Mouse (Mus musculus) neural tube, embryonic 13.5 days (tissue): ENCODE data around the gene Faf1. TPM values are rescaled to one million over a fixed set of nuclear protein-coding genes. Genes with fewer than 3 reads are reported as not detected.

ENCODE experiments used
- ATAC-seq: fragments of 200-750 bp; cut with Nextera tagmentation; 2 replicates; pipeline ENCODE4 v1.8.0; 2017; ENCODE audit warnings: low read depth, mild to moderate bottlenecking, moderate TSS enrichment, moderate library complexity
- H3K27ac ChIP-seq: fragments of 300-500 bp; sonication (generic); replicated peaks from 2 replicates; pipeline ENCODE4 v1.5.1; 2015; ENCODE audit warnings: moderate library complexity, mild to moderate bottlenecking, inconsistent platforms
- H3K27me3 ChIP-seq: fragments of 300-500 bp; sonication (generic); 2 replicates; pipeline ENCODE4 v1.6.1; 2015; ENCODE audit warnings: mild to moderate bottlenecking, inconsistent platforms
- H3K36me3 ChIP-seq: fragments of 300-500 bp; sonication (generic); 2 replicates; pipeline ENCODE4 v1.6.1; 2015; ENCODE audit warnings: mild to moderate bottlenecking, inconsistent platforms
- H3K4me1 ChIP-seq: fragments of 300-500 bp; sonication (generic); replicated peaks from 2 replicates; pipeline ENCODE4 v1.6.1; 2015; ENCODE audit warnings: inconsistent platforms
- H3K4me2 ChIP-seq: fragments of 300-500 bp; sonication (generic); 2 replicates; pipeline ENCODE4 v1.6.1; 2015; ENCODE audit warnings: inconsistent platforms, mild to moderate bottlenecking, moderate library complexity
- H3K4me3 ChIP-seq: fragments of 300-500 bp; sonication (generic); 2 replicates; pipeline ENCODE4 v1.5.1; 2015; ENCODE audit warnings: mild to moderate bottlenecking, inconsistent platforms
- H3K9ac ChIP-seq: fragments of 300-500 bp; sonication (generic); 2 replicates; pipeline ENCODE4 v1.6.1; 2015; ENCODE audit warnings: moderate library complexity, mild to moderate bottlenecking, inconsistent platforms
- H3K9me3 ChIP-seq: fragments of 300-500 bp; sonication (generic); 2 replicates; pipeline ENCODE4 v1.6.1; 2016; ENCODE audit warnings: inconsistent platforms
- WGBS: fragments of 180-500 bp; shearing (Covaris S2); methylation state at CpG from one replicate; pipeline ENCODE4 v1.1.7; 2015; 5-methylcytosine and 5-hydroxymethylcytosine counted together
- polyA plus RNA-seq: library from polyadenylated mRNA; unstranded; fragments of >200 nt; fragmentation: Nextera tagmentation; extraction: Ambion mirVana; gene quantifications from 2 replicates; pipeline ENCODE4 v1.2.1, GENCODE M21; 2015

The Faf1 gene
- polyA plus RNA-seq, result 33.6 and 35.3 TPM in 2 replicates

- Histone ChIP-seq H3K9ac (peak within 1 kb of the TSS; percentile 89), H3K36me3 (no peaks in the 10 kb centered on the region), H3K27me3 (no peaks in the 10 kb centered on the region), H3K4me3 (peak within 1 kb of the TSS; percentile 72), H3K4me2 (peak within 1 kb of the TSS; percentile 73), H3K4me1 (peaks cover 19% of the 10 kb centered on the region), H3K27ac (peak within 1 kb of the TSS; percentile 96), H3K9me3 (no peaks in the 10 kb centered on the region)
- peak; percentile 99 for ATAC-seq
- under 1% methylated on average over 98 of the region's 107 CpGs for WGBS
These were observed at the start of gene Faf1 for GRCm38 (mm10) chr4:109676218-109677215. Gene Faf1 (plus strand): TSS chr4:109676588.

GRCm38 (mm10) chr4:109630215-109630614 lies 46.2 kb upstream of the Faf1 start:
- H3K4me1 ChIP-seq, result no peaks in the 10 kb centered on the region

GRCm38 (mm10) chr4:109631029-109631428 lies 45.4 kb upstream of the Faf1 start:
- Histone ChIP-seq H3K4me2 (no peak overlapping the region), H3K4me1 (no peaks in the 10 kb centered on the region), H3K27me3 (no peaks in the 10 kb centered on the region), H3K27ac (no peak overlapping the region), H3K9me3 (no peaks in the 10 kb centered on the region), H3K9ac (no peak overlapping the region), H3K4me3 (no peak overlapping the region), H3K36me3 (no peaks in the 10 kb centered on the region)
- no peak for ATAC-seq
- WGBS, result 85% methylated on average over 4 of the region's 4 CpGs

More at GRCm38 (mm10) chr4:109630215-109630614, 46.2 kb upstream of the Faf1 start:
- no peaks in the 10 kb centered on the region for H3K36me3 ChIP-seq
- no peak overlapping the region for H3K4me3 ChIP-seq
- no peak for ATAC-seq
- no peaks in the 10 kb centered on the region for H3K27me3 ChIP-seq
- no peak overlapping the region for H3K9ac ChIP-seq
- WGBS, result 74% methylated on average over 2 of the region's 2 CpGs
- no peak overlapping the region for H3K27ac ChIP-seq
- H3K9me3 ChIP-seq, result peaks cover 4% of the 10 kb centered on the region; the same call in 1 of the 2 replicates
- H3K4me2 ChIP-seq, result no peak overlapping the region

- ATAC-seq, result no peak
- H3K9me3 ChIP-seq, result no peaks in the 10 kb centered on the region
- H3K27me3 ChIP-seq, result no peaks in the 10 kb centered on the region
- H3K4me1 ChIP-seq, result no peaks in the 10 kb centered on the region
- H3K4me3 ChIP-seq, result no peak overlapping the region
- no peak overlapping the region for H3K4me2 ChIP-seq
- H3K36me3 ChIP-seq, result no peaks in the 10 kb centered on the region
- H3K9ac ChIP-seq, result no peak overlapping the region
- WGBS, result 97% methylated on average over 2 of the region's 2 CpGs
- H3K27ac ChIP-seq, result no peak overlapping the region
These were observed 41.4 kb upstream of the Faf1 start for GRCm38 (mm10) chr4:109634971-109635370.

- no peak overlapping the region for H3K27ac ChIP-seq
- ATAC-seq, result no peak
- whole genome bisulfite sequencing, result 90% methylated on average over 9 of the region's 9 CpGs
These were observed 37.0 kb upstream of the Faf1 start for GRCm38 (mm10) chr4:109639356-109639755.

GRCm38 (mm10) chr4:109640141-109640540 lies 36.2 kb upstream of the Faf1 start:
- no peaks in the 10 kb centered on the region for H3K27me3 ChIP-seq
- WGBS, result 92% methylated on average over 7 of the region's 7 CpGs
- H3K36me3 ChIP-seq, result no peaks in the 10 kb centered on the region
- H3K9ac ChIP-seq, result no peak overlapping the region
- no peak for ATAC-seq
- no peaks in the 10 kb centered on the region for H3K4me1 ChIP-seq
- H3K27ac ChIP-seq, result no peak overlapping the region
- H3K4me3 ChIP-seq, result no peak overlapping the region
- H3K4me2 ChIP-seq, result no peak overlapping the region
- no peaks in the 10 kb centered on the region for H3K9me3 ChIP-seq

More at GRCm38 (mm10) chr4:109639356-109639755, 37.0 kb upstream of the Faf1 start:
- no peaks in the 10 kb centered on the region for H3K4me1 ChIP-seq
- no peaks in the 10 kb centered on the region for H3K27me3 ChIP-seq
- H3K9me3 ChIP-seq, result no peaks in the 10 kb centered on the region
- H3K9ac ChIP-seq, result no peak overlapping the region
- H3K4me2 ChIP-seq, result no peak overlapping the region
- no peaks in the 10 kb centered on the region for H3K36me3 ChIP-seq
- no peak overlapping the region for H3K4me3 ChIP-seq

- ATAC-seq, result no peak
- Histone ChIP-seq H3K27me3 (no peaks in the 10 kb centered on the region), H3K36me3 (no peaks in the 10 kb centered on the region), H3K4me2 (no peak overlapping the region), H3K9me3 (no peaks in the 10 kb centered on the region), H3K4me3 (no peak overlapping the region), H3K4me1 (no peaks in the 10 kb centered on the region), H3K9ac (no peak overlapping the region), H3K27ac (no peak overlapping the region)
- WGBS, result 80% methylated on average over 3 of the region's 3 CpGs
These were observed 34.9 kb upstream of the Faf1 start for GRCm38 (mm10) chr4:109641451-109641850.

- WGBS, result 68% methylated on average over 4 of the region's 4 CpGs
- Histone ChIP-seq H3K27ac (no peak overlapping the region), H3K4me2 (no peak overlapping the region), H3K36me3 (no peaks in the 10 kb centered on the region), H3K9ac (no peak overlapping the region), H3K27me3 (peaks cover 13% of the 10 kb centered on the region), H3K4me1 (no peaks in the 10 kb centered on the region), H3K9me3 (no peaks in the 10 kb centered on the region), H3K4me3 (no peak overlapping the region)
- ATAC-seq, result no peak
These were observed 29.1 kb upstream of the Faf1 start for GRCm38 (mm10) chr4:109647281-109647680.

GRCm38 (mm10) chr4:109649331-109649730 lies 27.1 kb upstream of the Faf1 start:
- Histone ChIP-seq H3K4me1 (no peaks in the 10 kb centered on the region), H3K9me3 (no peaks in the 10 kb centered on the region), H3K4me2 (no peak overlapping the region), H3K4me3 (no peak overlapping the region), H3K9ac (no peak overlapping the region), H3K27me3 (peaks cover 24% of the 10 kb centered on the region), H3K27ac (no peak overlapping the region), H3K36me3 (no peaks in the 10 kb centered on the region)
- WGBS, result 85% methylated on average over 5 of the region's 5 CpGs
- no peak for ATAC-seq

GRCm38 (mm10) chr4:109653251-109653650 lies 23.1 kb upstream of the Faf1 start:
- no peak overlapping the region for H3K27ac ChIP-seq
- peaks cover 10% of the 10 kb centered on the region for H3K4me1 ChIP-seq
- no peaks in the 10 kb centered on the region for H3K9me3 ChIP-seq
- no peak for ATAC-seq
- no peak overlapping the region for H3K9ac ChIP-seq
- no peak overlapping the region for H3K4me2 ChIP-seq
- H3K36me3 ChIP-seq, result no peaks in the 10 kb centered on the region
- peaks cover 63% of the 10 kb centered on the region for H3K27me3 ChIP-seq
- H3K4me3 ChIP-seq, result no peak overlapping the region

GRCm38 (mm10) chr4:109654701-109655100 lies 21.7 kb upstream of the Faf1 start:
- Histone ChIP-seq H3K36me3 (no peaks in the 10 kb centered on the region), H3K4me3 (no peak overlapping the region), H3K4me1 (peaks cover 10% of the 10 kb centered on the region), H3K4me2 (no peak overlapping the region), H3K27ac (no peak overlapping the region), H3K27me3 (peaks cover 77% of the 10 kb centered on the region), H3K9ac (no peak overlapping the region), H3K9me3 (no peaks in the 10 kb centered on the region)
- no peak for ATAC-seq
- WGBS, result 50% methylated on average over 2 of the region's 2 CpGs

- H3K4me2 ChIP-seq, result no peak overlapping the region
- H3K27ac ChIP-seq, result no peak overlapping the region
- peaks cover 82% of the 10 kb centered on the region for H3K27me3 ChIP-seq
- no peak for ATAC-seq
- peaks cover 10% of the 10 kb centered on the region for H3K4me1 ChIP-seq
- no peak overlapping the region for H3K9ac ChIP-seq
- H3K4me3 ChIP-seq, result no peak overlapping the region
- no peaks in the 10 kb centered on the region for H3K36me3 ChIP-seq
- no peaks in the 10 kb centered on the region for H3K9me3 ChIP-seq
- WGBS, result 39% methylated on average over 2 of the region's 2 CpGs
These were observed 20.6 kb upstream of the Faf1 start for GRCm38 (mm10) chr4:109655738-109656137.
